Mouse (Mus musculus): ENCODE data around the gene Prr12. TPM values are rescaled to one million over a fixed set of nuclear protein-coding genes. Genes with fewer than 3 reads are reported as not detected.
"Not testable (repeated sequence)": the region's sequence is repeated elsewhere in the genome, so short reads cannot be mapped to it uniquely, and the experiment has no call there.

The Prr12 gene
- 10 to 100 TPM; 36.9 to 51.9 TPM for total RNA-seq (2021)
- long read RNA-seq, experiment 1, partial matches to known transcripts, result 5 of 10 reads
- long read RNA-seq, experiment 1, other reads (novel, unspliced or antisense), result 4 of 10 reads
- long read RNA-seq, experiment 2, partial matches to known transcripts, result 4 of 7 reads
- long read RNA-seq, experiment 2, other reads (novel, unspliced or antisense), result 0 of 7 reads

DNA sequence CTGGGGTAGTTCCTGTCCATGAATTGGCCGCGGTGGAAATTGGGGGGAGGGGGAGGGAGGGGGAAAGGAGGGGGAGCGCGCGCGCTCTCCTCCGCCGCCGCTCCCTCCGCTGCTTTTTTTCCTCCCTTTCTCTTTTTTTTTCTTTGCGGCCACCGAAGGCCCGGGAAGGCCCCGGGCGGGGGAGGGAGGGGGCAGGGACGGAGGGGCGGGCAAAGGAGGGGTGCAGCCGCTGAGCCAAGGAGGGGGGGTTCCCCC lies at the start of gene Prr12:
Gene Prr12 (minus strand): TSS at position 20 of the 255 bp plus-strand sequence.
- DNase-seq, result no peak

DNA sequence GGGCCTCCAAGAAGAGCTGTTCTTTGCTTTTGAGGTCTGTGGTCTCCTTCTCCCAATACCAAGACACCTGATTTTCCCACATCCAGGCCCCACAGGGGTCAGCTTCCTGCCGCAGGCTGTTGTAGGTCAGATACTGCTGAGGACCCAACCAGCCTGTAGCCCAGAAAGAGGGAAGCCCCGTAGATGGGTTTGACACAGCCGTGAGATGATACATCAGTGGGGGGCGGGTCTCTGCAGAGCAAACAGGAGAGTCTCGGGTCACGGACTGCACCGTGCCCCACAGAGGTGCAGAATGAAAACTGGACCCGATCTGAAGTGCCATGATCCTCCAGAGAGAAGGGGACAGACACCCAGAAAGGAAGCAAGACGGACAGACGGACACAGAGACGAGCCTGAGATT lies 49.8 kb upstream of the Prr12 start:
- no peak for DNase-seq

DNA sequence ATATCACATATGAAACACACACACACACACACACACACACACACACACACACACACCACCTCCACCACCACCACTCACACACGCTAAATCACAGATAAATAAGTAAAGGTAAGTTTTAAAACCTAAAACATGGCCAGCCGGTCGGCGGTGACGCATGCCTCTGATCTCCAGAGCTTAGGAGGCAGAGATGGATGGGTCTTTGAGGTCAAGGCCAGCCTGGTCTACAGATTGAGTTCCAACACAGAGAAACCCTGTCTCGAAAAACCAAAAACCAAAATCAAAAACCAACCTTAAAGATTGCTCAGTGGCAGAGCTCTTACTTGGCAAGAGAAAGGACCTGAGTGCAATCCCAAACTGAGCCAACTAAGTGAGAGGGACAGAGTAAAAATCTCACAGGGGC lies 47.4 kb upstream of the Prr12 start:
- no peak for DNase-seq

DNA sequence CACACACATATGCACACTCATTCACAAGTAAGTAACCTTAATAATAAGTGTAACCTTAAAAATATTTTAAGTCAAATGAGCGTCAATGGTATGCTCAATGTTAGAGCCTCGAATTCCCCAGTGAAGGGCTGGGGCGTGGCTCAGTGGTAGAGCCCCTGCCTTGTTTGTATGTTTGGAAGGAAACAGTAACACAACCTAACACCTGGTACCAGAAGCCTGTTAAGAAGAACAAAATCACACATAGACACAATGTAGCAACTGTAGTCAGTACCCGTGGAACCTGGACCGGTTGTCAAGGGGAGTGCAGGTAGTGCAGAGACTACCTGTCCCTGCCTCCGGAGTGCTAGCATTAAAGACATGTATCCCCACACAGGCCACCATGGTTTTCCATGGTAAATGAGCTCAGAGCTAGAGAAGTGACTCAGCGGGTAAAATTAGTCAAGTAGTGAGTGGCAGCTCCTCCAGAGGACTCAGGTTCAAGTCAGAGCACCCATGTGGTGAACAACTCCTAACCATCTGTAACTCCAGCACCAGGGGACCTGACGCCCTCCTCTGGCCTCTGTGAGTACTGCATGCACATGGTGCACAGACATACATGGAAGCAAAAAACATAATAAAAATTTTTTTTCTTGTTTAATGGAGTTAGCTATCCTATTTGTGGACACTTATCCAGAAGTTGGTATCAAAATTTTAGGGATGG lies 46.0 kb upstream of the Prr12 start:
- no peak for DNase-seq

DNA sequence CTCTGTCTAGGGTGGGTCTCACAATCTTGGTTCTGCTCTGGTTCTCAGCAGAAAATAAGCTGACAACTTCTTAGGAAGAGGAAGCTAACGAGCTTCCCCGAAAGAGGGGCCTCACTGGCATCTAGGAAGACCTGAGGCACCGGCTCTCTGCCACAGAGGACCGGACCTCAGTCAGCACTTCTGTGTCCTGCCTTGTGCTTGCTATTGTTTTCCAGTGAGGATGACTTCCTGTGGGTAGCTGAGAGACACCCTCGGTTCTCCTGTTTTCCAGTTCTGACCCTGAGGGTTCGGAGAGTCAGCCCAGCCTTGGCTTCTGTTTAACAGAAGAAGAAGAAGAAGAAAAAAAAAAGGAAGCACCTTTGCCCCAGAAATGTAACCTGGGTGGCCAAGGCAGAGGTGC lies 44.8 kb upstream of the Prr12 start:
- DNase-seq, result no peak

DNA sequence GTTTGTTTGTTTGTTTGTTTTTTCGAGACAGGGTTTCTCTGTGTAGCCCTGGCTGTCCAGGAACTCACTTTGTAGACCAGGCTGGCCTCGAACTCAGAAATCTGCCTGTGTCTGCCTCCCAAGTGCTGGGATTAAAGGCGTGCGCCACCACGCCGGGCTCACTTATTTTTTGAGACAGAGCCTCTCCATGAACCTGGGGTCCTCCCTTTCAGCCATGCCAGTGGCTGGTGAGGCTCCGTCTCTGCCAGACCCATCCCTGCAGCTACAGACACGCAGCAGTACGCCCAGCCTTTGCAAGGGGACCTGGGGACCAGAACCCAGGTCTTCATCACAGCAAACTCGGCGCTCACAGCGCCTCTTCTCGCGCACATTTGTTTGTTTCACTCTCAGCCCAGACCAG lies 43.3 kb upstream of the Prr12 start:
- DNase-seq, result not testable (repeated sequence)

DNA sequence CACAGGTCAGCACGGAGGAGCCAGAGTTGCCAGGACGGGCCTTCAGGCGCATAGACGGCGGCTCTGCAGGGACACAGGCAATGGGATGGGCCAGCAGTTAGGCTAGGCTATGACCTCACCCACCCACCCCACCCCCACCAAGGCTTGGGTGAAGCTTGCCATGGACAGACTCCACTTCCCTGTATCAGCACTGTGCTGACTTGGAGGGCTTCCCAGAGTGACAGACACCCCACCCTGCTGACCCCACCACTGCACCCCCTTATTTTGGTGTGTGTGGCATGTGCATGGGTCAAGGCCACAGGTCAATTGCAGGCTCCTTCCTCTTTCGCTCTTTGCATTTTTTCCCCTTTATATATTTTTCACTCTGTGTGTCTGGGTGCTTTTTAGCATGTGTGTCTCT lies 42.7 kb upstream of the Prr12 start:
- DNase-seq, result no peak

DNA sequence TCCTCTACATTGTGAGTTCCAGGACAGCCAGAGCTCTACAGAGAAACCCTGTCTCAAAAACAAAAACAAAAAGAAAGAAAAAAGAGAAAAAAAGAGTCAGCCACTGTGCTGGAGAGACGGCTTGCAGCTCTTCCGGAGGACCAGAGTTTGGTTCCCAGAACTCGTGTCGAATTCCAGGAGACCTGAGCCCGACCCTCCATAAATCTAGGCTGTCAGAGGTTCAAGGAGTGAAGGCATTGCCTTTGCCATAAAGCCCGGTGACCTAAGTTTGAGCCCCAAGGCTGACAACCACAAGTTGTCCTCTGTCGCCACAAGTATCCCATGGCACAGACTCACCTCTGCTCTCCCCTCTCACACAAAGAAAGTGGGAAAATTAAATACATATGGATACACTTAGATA lies 41.4 kb upstream of the Prr12 start:
- peak; percentile 2 for DNase-seq

DNA sequence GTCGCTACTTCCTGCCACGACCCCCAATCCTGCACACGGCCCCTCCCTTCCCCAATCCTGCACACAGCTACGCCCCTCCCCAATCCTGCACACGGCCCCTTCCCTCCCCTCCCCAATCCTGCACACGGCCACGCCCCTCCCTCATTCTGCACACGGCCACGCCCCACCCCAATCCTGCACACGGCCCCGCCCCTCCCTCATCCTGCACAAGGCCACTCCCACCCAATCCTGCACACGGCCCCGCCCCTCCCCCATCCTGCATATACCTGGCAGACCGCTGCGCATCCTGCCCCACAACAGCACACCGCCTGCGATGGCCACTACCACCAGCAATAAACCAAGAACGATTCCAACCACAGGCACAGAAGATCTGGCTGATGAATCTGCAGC lies 40.8 kb upstream of the Prr12 start:
- peak; percentile 26 for DNase-seq

DNA sequence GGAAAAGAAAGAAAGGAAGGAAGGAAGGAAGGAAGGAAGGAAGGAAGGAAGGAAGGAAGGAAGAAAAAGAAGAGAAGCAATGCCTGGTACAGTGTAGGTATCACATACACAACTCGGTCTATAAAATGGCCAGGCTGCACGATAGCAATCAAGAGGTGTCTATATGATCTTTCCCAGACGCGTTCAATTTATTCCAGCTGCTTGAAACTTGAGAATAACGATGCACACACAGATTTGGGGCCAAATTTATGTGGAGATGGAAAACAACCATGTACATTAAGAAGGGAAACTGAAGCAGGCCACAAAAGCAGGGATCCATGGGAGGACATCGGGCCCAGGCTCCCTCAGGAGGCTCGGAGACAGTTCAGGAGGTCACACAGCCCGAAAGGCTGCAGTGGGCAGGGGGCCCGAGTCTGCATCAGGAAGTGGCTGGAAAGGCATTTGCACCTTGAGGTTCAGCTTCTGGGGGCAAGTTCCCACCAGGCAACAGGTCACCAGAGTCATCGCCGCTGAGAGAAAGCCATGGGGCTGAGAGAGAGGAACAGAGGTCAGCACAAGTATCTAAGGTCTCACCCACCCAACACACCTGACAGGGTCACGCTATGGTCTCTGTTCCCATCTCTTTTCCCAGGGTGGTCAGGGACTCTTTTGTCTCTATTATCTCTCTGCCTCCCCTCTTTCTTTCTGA lies 40.3 kb upstream of the Prr12 start:
- no peak for DNase-seq

DNA sequence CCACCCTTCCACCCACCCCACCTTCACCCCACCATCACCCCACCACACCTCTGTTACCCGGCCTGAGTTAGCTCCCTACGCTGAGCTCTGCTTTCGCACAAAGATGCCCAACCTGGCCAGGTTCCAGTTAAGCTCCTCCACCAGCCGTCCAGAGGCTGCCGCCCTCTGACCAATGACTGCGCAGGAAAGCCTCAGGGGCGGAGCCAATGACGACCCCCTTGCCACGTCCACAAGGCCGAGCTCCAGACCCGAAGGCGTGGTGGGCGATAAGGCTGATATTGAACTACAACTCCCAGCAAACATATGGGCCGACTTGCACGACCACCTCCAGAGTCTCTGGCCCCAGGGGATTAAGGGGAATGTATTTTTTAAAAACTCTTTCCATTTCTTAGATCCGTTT lies 39.4 kb upstream of the Prr12 start, which contains the start of gene Rcn3:
Gene Rcn3 (minus strand): TSS at position 174 of the 400 bp plus-strand sequence.
- peak; percentile 88 for DNase-seq

DNA sequence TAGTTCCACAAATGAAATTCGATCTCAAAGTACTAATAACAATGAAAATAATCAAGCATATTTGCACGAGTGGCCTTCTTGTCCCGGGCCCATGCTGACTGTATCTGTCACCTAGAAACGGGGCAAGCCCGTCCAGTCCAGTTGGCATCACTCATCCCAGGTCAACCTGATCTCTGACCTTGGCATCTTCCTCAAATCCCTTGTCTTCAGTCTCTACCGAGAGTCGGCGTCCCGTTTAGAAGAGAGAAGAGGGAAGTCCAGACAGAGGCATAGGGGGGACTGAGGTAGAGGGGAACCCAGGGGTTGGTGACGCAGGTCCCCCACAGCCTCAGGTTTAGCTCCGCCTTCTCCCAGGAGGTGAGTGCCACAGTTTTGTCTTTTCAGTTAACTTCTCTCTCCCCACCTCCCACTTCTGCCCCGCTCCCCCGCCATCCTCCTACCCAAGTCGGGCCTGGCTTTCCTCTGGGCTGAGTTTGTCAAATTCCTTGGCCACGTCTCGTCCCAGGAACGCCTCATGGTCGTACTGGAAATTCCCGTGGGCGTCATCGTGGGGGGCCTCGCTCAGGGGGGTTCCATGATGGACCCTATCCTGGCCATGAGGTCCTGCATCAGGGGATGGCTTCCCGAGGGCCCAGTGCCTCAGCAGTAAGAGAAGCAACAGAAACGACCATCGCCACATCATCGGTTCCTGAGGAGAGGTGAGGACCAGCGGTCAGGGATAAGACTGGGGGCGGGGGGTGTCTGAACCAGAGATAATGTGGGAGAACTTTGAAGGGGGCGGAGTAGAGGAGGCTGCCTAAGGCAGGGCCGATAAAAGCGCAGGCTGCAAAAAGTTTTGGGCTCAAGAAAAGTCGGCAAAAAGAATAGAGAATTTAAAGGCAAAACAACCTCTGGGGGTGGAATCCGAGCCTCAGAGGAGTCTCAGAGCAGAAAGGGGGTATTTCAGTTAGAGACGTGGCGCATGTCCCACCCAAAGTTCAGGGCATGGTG lies 38.6 kb upstream of the Prr12 start:
- DNase-seq, result no peak

DNA sequence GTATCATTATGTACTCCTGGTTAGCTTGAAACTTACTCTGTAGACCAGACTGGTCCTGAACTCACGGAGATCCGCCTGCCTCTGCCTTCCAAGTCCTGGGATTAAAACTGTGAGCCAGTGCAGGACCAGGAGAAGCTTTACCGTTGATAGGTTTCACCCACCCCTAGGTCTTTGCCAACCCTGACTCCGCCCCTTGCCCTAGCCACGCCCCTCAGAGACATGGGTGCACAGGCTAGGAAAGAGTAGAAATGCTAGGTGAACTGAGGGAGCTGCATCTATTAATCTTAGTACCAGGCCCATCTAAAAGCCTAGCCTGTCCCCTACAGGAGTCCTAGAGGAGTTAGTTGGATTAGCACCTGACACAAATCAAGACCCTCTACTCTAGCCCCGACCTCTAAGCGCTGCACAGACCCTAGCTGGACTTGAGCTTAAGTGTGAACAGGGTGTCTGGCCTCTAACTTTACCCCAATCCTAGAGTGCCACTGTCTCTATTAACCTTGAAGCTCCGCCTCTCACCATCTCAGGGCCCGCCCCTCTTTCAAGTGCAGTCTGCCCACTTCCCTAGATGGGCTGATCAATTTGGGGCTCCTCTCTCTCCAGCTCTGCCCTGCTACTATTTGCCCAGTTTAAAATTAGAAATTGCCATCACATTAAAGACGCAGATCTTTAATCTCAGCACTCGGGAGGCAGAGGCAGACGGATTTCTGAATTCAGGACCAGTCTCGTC lies 37.7 kb upstream of the Prr12 start:
- peak; percentile 18 for DNase-seq

DNA sequence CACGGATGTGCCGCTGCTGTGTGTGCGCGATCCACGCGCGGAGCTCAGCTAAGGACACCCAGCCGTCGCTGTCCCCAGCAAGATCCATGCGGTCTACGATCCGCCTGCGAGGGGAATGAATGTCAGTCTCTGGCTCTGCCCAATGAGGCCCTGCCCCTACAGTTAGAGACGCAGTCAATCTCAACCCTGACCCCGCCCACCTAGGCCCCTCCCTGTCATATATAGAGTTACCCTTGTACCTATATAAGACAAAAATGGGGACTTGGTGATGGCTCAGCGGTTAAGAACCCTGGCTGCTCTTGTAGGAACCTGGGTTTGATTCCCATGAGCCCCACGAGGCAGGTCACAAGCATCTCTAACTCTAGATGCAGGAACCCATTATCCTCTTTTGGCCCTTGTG lies 35.9 kb upstream of the Prr12 start:
- DNase-seq, result no peak

DNA sequence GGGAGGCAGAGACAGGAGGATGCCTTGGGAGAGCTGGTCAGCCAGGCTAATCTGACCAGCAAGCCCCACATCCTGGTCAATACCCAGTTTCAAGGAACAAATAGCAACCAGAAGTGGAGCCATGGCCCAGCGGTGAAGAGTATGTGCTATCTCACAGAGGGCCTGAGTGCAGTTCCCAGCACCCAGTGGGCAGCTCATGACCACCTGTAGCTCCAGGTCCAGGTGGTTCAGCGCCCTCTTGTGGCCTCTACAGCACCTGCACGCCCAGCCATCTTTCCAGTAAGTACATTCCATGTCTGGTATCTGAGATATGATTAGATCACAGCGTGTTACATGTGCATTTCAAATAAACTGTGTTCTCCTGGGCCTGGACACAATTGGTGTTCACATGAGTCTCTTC lies 33.4 kb upstream of the Prr12 start:
- peak; percentile 3 for DNase-seq

DNA sequence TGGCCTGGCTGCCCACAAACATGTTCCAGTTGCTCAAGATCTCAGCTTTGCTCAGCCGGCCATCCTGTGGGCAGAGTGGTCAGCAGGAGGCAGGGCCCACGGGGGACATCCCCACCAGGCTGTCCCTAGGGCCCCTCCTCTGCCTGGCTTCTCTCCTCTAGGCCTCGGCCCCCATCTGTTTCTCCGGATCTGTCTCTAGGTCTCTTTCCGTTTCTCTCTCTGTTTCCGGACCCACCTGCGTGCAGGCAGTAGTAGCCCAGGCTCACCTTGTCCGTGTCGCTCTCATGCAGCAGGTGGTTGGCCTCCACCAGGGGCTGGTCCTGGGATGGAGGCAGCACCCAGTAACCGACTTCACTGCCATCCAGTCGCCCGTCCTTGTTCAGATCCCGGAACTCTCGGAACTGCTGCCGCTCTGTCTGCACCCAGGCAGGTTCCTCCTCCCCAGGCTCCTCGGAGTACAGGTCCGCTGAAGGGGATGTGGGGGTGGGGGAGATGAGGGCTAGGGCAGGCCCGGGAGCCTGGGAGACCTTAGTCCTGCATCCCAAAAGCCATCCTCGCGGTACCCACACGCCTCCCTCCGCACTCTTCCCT lies 30.7 kb upstream of the Prr12 start:
- peak; percentile 1 for DNase-seq

DNA sequence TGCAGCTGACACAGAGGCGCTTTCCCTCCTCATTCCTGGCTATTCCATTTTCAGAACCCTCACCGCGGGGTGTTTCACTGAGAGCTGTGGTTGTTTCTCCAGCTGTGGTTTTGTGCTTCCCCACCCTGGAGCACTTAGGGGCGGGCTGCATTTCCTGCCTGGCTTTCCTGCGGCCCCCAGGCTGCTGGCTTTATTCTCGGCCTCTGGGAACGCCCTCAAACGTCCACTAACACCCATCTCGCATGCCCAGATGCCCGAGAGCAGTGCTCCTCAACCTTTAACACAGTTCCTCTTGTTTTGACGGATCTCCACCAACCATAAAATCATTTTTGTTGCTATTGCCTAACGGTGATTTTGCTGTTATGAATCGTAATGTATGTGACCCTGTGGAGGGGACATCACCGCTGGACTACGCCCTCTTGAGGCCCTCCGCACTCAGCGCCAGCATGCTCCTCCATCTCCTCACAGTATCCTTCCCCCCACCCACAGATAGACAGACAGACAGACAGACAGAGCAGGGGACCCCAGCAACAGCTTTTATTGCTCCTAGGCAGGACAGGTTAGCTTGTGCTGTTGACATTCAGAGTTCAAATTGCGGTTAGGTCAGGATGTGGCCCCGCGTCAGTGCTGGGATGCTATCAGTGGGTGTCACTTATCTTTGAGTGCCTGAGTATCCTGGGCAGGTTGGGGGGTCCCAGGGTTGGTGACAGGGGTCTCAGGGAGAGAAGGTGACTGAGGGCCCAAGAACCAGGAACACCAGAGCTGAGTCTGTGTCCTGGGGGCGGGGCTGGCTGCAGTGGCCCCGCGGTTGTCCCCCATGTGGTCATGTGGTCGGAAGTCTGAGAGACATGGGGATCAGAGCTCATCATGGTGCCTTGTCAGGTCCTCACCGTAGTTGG lies 30.0 kb upstream of the Prr12 start:
- peak; percentile 60 for DNase-seq

DNA sequence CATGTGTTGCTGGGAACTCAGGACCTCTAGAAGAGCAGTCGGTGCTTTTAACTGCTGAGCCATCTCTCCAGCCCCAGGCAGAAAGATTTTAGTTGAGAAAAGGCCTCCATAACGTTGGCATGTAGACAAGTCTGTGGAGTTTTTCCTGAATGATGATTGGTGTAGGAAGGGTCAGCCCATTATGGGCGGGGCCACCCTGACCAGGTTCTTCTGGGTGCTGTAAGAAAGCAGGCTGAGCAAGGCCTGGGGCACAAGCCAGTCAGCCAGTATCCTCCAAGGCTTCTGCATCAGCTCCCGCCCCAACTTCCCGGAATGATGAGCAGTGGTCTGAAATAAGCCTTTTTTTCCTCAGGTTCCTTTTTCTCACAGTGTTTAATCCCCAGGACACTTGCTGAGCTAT lies 28.3 kb upstream of the Prr12 start:
- no peak for DNase-seq

DNA sequence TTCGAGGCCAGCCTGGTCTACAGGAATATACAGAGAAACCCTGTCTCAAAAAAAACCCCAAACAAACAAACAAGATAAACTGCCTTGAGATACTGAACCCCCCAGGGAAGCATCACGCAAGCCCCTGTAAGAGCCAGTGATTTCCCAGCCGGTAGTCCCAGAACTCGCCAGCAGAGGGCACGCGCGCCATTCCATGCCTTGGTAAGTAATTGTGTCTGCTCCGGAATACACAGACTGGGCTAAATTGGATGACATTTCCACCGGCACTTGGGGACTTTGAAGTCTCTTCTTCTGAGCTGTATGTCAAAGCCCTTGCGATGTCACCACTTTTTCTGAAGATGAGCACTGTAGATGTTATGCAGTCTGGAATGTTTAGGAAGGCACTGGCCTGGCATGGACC lies 27.2 kb upstream of the Prr12 start:
- peak; percentile 95 for DNase-seq

DNA sequence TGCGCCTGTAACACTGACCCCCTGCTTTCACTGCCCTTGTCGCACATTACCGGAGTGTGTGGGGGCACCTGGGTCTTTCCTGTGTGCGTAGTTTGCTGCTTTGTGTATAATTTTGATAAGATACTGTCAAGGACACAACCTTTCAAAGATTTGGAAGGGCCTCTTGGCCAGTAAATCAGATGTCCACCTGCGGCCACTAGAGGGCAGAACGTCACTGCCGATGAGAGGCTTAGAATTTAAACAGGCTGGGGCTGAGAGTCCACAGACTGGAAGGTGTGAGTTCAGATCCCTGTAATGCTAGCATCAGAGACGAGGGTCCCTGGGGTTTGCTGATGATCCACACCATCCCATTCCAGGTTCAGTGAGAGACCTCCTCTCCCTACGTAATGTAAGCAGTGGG lies 25.8 kb upstream of the Prr12 start:
- DNase-seq, result peak; percentile 87

DNA sequence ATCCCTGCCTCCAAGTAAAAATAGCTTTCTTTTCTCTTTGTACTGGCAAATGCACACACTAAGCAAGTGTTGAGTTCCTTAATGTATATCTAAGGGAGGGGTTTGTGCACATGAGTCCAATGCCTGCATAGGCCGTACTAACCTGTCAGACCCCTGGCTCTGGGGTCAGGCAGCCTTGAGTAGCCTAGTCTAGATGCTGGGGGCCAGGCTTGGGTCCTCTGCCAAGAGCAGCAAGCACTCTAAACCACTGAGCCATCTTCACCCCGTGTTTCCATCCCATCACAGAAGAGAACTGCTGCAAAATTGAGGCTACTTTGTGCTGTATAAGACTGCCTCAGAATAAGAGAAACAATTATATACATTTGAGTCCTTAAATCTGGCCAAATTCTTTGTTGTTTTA lies 25.1 kb upstream of the Prr12 start:
- no peak for DNase-seq

All from adrenal gland, postnatal 10 days (tissue).